Mouse (Mus musculus) hindbrain, embryonic 16.5 days (tissue): ENCODE data around the gene Slfn5. TPM values are rescaled to one million over a fixed set of nuclear protein-coding genes. Genes with fewer than 3 reads are reported as not detected.
"Not testable (repeated sequence)": the region's sequence is repeated elsewhere in the genome, so short reads cannot be mapped to it uniquely, and the experiment has no call there.

Source experiments
- ATAC-seq: fragments of 200-750 bp; cut with Nextera tagmentation; 2 replicates; pipeline ENCODE4 v1.8.0; 2017; ENCODE audit warnings: moderate TSS enrichment, moderate library complexity
- H3K27ac ChIP-seq: fragments of 300-500 bp; sonication (generic); 2 replicates; pipeline ENCODE4 v1.5.1; 2014; ENCODE audit warnings: low read depth, mild to moderate bottlenecking, control low read depth, low read length, moderate library complexity
- H3K27me3 ChIP-seq: fragments of 300-500 bp; sonication (generic); replicated peaks from 2 replicates; pipeline ENCODE4 v1.6.1; 2014; ENCODE audit warnings: low read length; ENCODE audit not compliant: control insufficient read depth, insufficient read depth
- H3K36me3 ChIP-seq: fragments of 300-500 bp; sonication (generic); 2 replicates; pipeline ENCODE4 v1.6.1; 2014; ENCODE audit warnings: mild to moderate bottlenecking, low read length, moderate library complexity, mixed read lengths; ENCODE audit not compliant: control insufficient read depth, insufficient read depth
- H3K4me1 ChIP-seq: fragments of 300-500 bp; sonication (generic); 2 replicates; pipeline ENCODE4 v1.6.1; 2014; ENCODE audit warnings: low read depth, low read length; ENCODE audit not compliant: control insufficient read depth, insufficient read depth
- H3K4me2 ChIP-seq: fragments of 300-500 bp; sonication (generic); 2 replicates; pipeline ENCODE4 v1.6.1; 2014; ENCODE audit warnings: mild to moderate bottlenecking, low read length, control low read depth, moderate library complexity
- H3K4me3 ChIP-seq: fragments of 300-500 bp; sonication (generic); 2 replicates; pipeline ENCODE4 v1.5.1; 2014; ENCODE audit warnings: mild to moderate bottlenecking, low read length, control low read depth, moderate library complexity
- H3K9ac ChIP-seq: fragments of 300-500 bp; sonication (generic); 2 replicates; pipeline ENCODE4 v1.6.1; 2014; ENCODE audit warnings: low read depth, mild to moderate bottlenecking, control low read depth, low read length, moderate library complexity
- H3K9me3 ChIP-seq: fragments of 300-500 bp; sonication (generic); 2 replicates; pipeline ENCODE4 v1.6.1; 2014; ENCODE audit warnings: mild to moderate bottlenecking, low read length, moderate library complexity; ENCODE audit not compliant: control insufficient read depth
- WGBS: fragments of 180-500 bp; shearing (Covaris S2); extraction: QIAGEN DNeasy Blood & Tissue Kit; methylation state at CpG from one replicate; pipeline ENCODE4 v1.1.7; 2014; 5-methylcytosine and 5-hydroxymethylcytosine counted together
- polyA plus RNA-seq: library from polyadenylated mRNA; unstranded; fragments of >200 nt; fragmentation: Nextera tagmentation; extraction: Ambion mirVana; gene quantifications from 2 replicates; pipeline ENCODE4 v1.2.1, GENCODE M21; 2015

Gene Slfn5
- polyA plus RNA-seq, 1 experiment from 2014 or later, result 1.9 TPM

DNA sequence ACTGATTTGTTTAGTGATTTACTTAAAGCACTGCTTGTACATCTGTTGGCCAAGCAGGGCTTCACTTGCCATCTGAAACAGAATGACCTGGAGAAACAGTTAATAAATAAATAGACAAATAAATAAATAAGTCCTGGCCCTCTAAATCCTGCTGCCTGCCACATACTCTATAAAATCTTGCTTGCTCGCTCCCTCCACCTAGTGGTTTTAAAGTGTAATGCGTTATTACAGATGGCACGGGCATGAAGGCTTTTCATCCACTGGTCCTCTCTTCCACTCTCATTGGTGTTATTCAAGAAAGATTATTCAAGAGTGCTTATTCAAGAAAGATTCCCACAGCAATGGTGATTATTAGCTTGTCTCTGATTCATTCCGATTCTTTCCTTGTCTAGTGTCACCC lies 8.5 kb downstream of the Slfn5 start:
- no peak overlapping the region for H3K9ac ChIP-seq
- no peaks in the 10 kb centered on the region for H3K9me3 ChIP-seq
- H3K4me1 ChIP-seq, result no peaks in the 10 kb centered on the region
- ATAC-seq, result no peak
- H3K36me3 ChIP-seq, result no peaks in the 10 kb centered on the region
- WGBS, result 13% methylated on average over 4 of the region's 4 CpGs
- no peak overlapping the region for H3K4me3 ChIP-seq
- no peaks in the 10 kb centered on the region for H3K27me3 ChIP-seq
- no peak overlapping the region for H3K4me2 ChIP-seq
- H3K27ac ChIP-seq, result no peak overlapping the region

DNA sequence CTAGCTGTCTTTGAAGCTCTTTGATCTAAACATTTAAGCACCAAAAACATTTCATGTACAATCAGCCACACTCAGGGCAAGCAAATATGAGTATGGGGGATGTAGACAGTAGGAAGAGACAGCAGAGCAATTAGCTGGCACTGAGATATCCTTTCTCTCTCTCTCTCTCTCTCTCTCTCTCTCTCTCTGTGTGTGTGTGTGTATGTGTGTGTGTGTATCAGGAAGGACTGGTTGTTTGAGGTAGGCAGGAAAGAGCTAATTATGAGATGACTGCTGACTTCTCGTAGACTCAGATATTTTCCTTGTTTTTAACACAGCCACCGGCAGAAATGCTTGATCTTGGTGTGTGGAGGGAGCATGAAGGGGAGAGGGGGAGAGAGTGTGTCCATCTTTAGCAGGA lies 10.6 kb downstream of the Slfn5 start:
- Histone ChIP-seq H3K27ac (no peak overlapping the region), H3K4me3 (no peak overlapping the region), H3K36me3 (no peaks in the 10 kb centered on the region), H3K4me2 (no peak overlapping the region), H3K9me3 (no peaks in the 10 kb centered on the region), H3K9ac (no peak overlapping the region), H3K27me3 (no peaks in the 10 kb centered on the region), H3K4me1 (no peaks in the 10 kb centered on the region)
- 87% methylated on average over 2 of the region's 2 CpGs for WGBS
- no peak for ATAC-seq

DNA sequence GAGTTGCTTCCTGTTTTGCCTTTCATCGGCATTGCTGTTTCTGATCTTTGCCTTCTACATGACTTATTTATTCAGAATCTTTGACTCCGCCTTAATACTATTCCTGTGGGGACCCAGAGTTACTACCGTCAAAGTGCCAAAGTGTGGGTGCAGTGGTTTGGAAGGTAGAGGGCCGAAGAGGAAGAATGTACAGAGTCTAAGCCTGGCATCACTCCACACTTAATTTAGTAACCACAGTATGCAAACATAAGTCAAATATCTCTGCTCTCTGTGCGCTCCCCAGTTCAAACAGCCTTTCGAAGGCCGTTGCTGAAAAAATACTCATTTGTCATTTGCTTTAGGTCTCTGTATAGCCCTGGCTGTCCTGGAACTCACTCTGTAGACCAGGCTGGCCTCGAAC lies 11.1 kb downstream of the Slfn5 start:
- no peaks in the 10 kb centered on the region for H3K9me3 ChIP-seq
- 93% methylated on average over 8 of the region's 8 CpGs for WGBS
- H3K36me3 ChIP-seq, result no peaks in the 10 kb centered on the region
- no peak overlapping the region for H3K9ac ChIP-seq
- no peaks in the 10 kb centered on the region for H3K4me1 ChIP-seq
- H3K4me2 ChIP-seq, result no peak overlapping the region
- ATAC-seq, result no peak
- H3K27me3 ChIP-seq, result no peaks in the 10 kb centered on the region
- no peak overlapping the region for H3K4me3 ChIP-seq
- no peak overlapping the region for H3K27ac ChIP-seq

DNA sequence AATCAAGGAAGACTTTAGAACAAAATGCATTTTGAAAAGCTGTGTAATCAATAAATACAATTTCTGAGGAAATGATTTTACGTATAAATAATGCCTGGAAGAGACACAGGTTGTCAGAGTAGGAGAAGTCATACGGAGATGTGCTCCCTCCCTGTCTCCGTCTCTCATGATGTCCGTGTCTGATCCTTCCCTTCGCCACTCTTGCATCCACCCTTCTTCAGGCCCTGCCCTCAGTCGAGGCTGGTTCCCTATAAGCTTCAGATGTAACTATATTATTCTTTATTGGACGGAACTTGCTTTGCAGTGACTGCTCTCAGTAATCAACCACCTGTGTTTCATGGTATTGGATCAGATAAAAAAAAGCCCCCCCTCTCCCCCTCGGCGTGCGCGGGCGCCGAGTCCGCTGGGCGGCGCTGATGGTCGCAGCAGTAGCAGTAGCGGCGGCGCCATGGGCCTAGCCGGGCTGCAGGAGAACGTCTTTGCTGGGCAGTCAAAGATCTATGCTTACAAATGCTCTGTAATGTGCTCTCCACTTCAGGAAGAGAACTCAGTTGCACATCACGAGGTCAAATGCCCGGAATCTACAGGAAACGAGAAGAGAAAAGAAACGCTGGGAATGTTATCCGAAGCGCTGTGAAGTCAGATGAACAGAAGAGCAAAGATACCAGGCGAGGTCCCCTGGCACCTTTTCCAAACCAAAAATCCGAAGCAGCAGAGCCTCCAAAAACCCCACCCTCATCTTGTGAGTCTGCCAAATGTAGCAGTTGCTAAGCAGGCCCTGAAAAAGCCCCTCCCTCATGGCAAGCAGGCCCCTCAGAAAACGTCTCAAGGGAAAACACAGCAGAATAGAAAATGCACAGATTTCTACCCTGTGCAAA lies 19.8 kb downstream of the Slfn5 start:
- Histone ChIP-seq H3K36me3 (no peaks in the 10 kb centered on the region), H3K27me3 (no peaks in the 10 kb centered on the region), H3K9ac (peak overlapping the region; percentile 42), H3K4me2 (peak overlapping the region; percentile 53), H3K27ac (peak overlapping the region; percentile 57; the same call in 1 of the 2 replicates), H3K4me1 (peaks cover 6% of the 10 kb centered on the region; the same call in 1 of the 2 replicates), H3K4me3 (peak overlapping the region; percentile 31), H3K9me3 (no peaks in the 10 kb centered on the region)
- ATAC-seq, result peak; percentile 85
- 5% methylated on average over 31 of the region's 31 CpGs for WGBS

DNA sequence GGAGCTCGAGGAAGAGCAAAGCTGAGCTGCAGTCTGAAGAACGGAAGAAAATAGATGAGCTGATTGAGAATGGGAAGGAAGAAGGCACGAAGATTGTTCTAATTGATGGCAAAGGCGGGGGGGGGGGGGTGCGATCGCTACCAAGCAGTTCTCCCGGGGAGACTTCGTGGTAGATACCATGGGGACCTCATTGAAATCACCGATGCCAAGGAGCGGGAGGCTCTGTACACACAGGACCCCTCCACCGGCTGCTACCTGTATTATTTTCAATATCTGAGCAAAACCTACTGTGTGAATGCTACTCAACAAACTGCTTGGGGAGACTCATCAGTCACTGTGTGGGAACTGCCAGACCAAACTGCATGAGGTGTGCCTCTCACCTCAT lies 20.4 kb downstream of the Slfn5 start:
- Histone ChIP-seq H3K27me3 (no peaks in the 10 kb centered on the region), H3K4me3 (peak overlapping the region; percentile 31), H3K9ac (peak overlapping the region; percentile 42; the same call in 1 of the 2 replicates), H3K36me3 (no peaks in the 10 kb centered on the region), H3K4me1 (peaks cover 6% of the 10 kb centered on the region; the same call in 1 of the 2 replicates), H3K9me3 (no peaks in the 10 kb centered on the region), H3K27ac (no peak overlapping the region; the same call in 1 of the 2 replicates), H3K4me2 (peak overlapping the region; percentile 53)
- peak; percentile 27; the same call in 1 of the 2 replicates for ATAC-seq
- 55% methylated on average over 11 of the region's 11 CpGs for WGBS

DNA sequence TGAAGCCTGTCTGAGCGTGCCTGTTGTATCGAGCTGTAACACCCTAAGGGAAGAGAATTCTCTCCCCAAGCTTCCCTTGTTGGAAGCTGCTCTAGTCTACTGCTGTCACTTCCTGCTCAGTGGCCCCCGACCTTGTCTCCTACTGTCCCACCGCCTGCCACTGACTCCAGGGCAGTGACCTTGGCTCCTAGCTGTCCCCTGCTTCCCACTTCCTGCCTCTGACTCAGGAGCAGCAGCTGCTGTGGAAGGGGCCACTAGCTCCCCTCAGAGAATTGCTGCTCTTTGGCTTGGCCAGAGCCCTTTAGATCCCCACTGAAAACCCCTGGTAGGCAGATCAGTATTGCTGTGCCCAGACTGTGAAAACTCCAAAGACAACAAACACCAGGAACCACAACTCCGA lies 22.8 kb downstream of the Slfn5 start:
- no peak overlapping the region for H3K9ac ChIP-seq
- ATAC-seq, result no peak
- no peak overlapping the region for H3K4me2 ChIP-seq
- H3K27ac ChIP-seq, result no peak overlapping the region
- H3K9me3 ChIP-seq, result no peaks in the 10 kb centered on the region
- no peak overlapping the region for H3K4me3 ChIP-seq
- no peaks in the 10 kb centered on the region for H3K36me3 ChIP-seq
- H3K4me1 ChIP-seq, result peaks cover 6% of the 10 kb centered on the region; the same call in 1 of the 2 replicates
- H3K27me3 ChIP-seq, result no peaks in the 10 kb centered on the region
- 61% methylated on average over 5 of the region's 5 CpGs for WGBS

DNA sequence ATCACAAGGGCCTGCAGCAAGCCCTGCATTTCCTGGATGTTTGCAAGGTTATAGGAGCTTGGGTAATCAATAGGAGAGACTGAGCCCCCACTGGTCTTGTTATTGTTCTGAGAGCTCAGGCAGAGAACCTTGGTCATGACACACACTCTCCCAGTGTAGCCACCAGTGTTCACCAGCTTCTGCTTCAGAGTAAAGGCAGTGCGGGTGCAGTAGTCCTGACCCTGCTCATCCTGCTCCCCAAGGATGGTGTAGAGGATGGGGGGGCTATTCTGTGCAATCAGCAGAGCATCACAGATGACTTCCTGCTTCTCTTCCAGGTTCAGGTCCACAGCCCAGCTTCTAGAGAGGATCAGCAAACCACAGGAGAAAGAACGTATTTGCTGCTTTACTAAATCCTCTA lies 31.3 kb downstream of the Slfn5 start:
- not testable (repeated sequence) for H3K4me3 ChIP-seq, H3K4me2 ChIP-seq, H3K9me3 ChIP-seq, H3K27ac ChIP-seq, H3K36me3 ChIP-seq, H3K27me3 ChIP-seq, H3K4me1 ChIP-seq, ATAC-seq, H3K9ac ChIP-seq
- 85% methylated on average over 2 of the region's 2 CpGs for WGBS

DNA sequence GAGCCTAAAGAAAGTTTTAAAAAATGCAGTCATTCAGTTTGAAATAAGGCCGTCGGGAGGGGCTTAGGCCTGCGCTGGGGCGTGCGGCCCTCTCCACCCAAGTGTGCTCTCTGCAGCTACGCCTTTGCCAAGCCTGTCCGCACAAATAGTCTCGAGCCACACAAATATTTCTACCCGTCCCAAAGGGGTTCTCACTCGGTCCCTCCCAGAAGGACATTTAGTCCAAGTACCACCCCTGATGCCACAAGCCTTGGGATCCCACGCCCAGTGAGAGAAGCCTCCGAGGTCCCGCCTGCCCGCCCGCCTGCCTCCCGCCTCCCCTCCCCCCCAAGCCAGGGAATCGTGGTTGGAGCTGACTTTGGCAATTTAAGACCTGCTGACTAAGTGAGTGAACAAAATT lies 32.0 kb downstream of the Slfn5 start:
- Histone ChIP-seq H3K9me3 (no peaks in the 10 kb centered on the region), H3K27ac (no peak overlapping the region), H3K36me3 (no peaks in the 10 kb centered on the region), H3K9ac (no peak overlapping the region), H3K4me1 (no peaks in the 10 kb centered on the region), H3K27me3 (no peaks in the 10 kb centered on the region), H3K4me2 (no peak overlapping the region), H3K4me3 (no peak overlapping the region)
- WGBS, result 87% methylated on average over 17 of the region's 17 CpGs
- no peak for ATAC-seq

DNA sequence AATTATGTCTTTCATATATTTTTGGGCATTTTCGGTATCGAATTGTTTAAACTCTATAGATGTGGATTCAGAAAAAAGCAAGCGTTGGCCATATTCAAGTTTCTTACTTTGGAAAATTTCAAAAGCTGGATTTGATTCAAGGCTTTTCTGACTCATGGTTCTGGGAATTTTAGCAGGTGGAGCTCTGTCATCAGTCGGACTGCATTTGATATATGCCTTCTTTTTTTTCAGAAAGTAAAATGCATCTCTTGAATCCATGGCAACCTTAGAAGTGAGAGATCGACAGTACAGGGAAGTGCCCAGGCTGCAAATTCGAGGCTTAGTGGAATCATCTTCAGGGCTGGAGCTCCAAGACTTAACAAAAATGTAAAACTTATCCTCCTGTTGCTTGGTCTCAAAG lies 36.5 kb downstream of the Slfn5 start:
- Histone ChIP-seq H3K27ac (no peak overlapping the region), H3K9me3 (no peaks in the 10 kb centered on the region), H3K9ac (no peak overlapping the region), H3K4me2 (no peak overlapping the region), H3K4me1 (peaks cover 3% of the 10 kb centered on the region), H3K27me3 (no peaks in the 10 kb centered on the region), H3K36me3 (no peaks in the 10 kb centered on the region), H3K4me3 (no peak overlapping the region)
- 85% methylated on average over 6 of the region's 6 CpGs for WGBS
- ATAC-seq, result no peak
